Mouse (Mus musculus): Measurements from ENCODE around the gene 9530003J23Rik.
"Not testable (repeated sequence)": the region's sequence is repeated elsewhere in the genome, so short reads cannot be mapped to it uniquely, and the experiment has no call there.

GRCm38 (mm10) chr10:117274645-117275044 lies 36.1 kb upstream of the 9530003J23Rik start:
- not testable (repeated sequence) for TF ChIP-seq GATA1, TAL1 (IDR thresholded peaks at IDR 0.05; ENCODE audit: low read length)
